Comparison of ENCODE assay signal across 9 mouse cellular contexts in genomic region chr14:40957607-40958006, GRCm38 (mm10). TPM values are rescaled to one million over a fixed set of nuclear protein-coding genes. Genes with fewer than 3 reads are reported as not detected.
A peak's percentile ranks its signal among the peaks of the same experiment; 100 is the strongest.
DNase-seq lines count a peak whose midpoint lies in the region; ATAC-seq and TF ChIP-seq lines count a peak whose summit lies in the region.
"Had no signal": no experiment of that assay in that cellular context is flagged by ENCODE, and none has a peak within 500 bp of the region (broad histone marks: within the 10 kb centered on the region; RNA-seq: fewer than 3 reads in every experiment).

No protein-coding gene starts in this region.

- H3K27ac ChIP-seq in gastrocnemius, adult 2 months: peak overlapping the region; percentile 85
- H3K27ac ChIP-seq in neural tube, embryonic 11.5 days (ENCODE audit: low read depth, low read length): peak overlapping the region; percentile 99
- H3K27ac ChIP-seq in limb, embryonic 12.5 days: peak overlapping the region; percentile 64
- peak overlapping the region; percentile 90 for H3K27ac ChIP-seq in stomach, embryonic 15.5 days

- no peak overlapping the region for H3K4me3 ChIP-seq in gastrocnemius, adult 2 months
- H3K4me3 ChIP-seq in neural tube, embryonic 11.5 days (ENCODE audit: low read depth, low read length): no peak overlapping the region
- no peak overlapping the region for H3K4me3 ChIP-seq in limb, embryonic 12.5 days (replicated peaks)
- H3K4me3 ChIP-seq in stomach, embryonic 15.5 days (replicated peaks): no peak overlapping the region

- H3K4me2 ChIP-seq in neural tube, embryonic 11.5 days (ENCODE audit: low read depth): no peak overlapping the region
- no peak overlapping the region for H3K4me2 ChIP-seq in limb, embryonic 12.5 days
- peak overlapping the region; percentile 17 for H3K4me2 ChIP-seq in stomach, embryonic 15.5 days

- H3K27me3 ChIP-seq in neural tube, embryonic 11.5 days (ENCODE audit: control insufficient read depth, insufficient read depth, low read length): no peaks in the 10 kb centered on the region
- no peaks in the 10 kb centered on the region for H3K27me3 ChIP-seq in limb, embryonic 12.5 days
- H3K27me3 ChIP-seq in stomach, embryonic 15.5 days (replicated peaks): no peaks in the 10 kb centered on the region

- no peak for DNase-seq in gastrocnemius, adult 2 months
- DNase-seq in gastrocnemius, postnatal 25 days: no peak
- DNase-seq in neural tube, embryonic 11.5 days (ENCODE audit: low spot score): peak; percentile 26
- DNase-seq in neural tube, embryonic 10.5 days (ENCODE audit: extremely low spot score, low spot score): no peak
- no peak for DNase-seq in spleen, postnatal 4 days (ENCODE audit: low spot score in 2 of 2)
- DNase-seq in frontal cortex, postnatal 25 days (ENCODE audit: low spot score in 2 of 2): no peak
- DNase-seq: B cell, adult 2 months had no signal

- H3K9me3 ChIP-seq in neural tube, embryonic 11.5 days (ENCODE audit: control insufficient read depth, low read length): no peaks in the 10 kb centered on the region
- H3K9me3 ChIP-seq in limb, embryonic 12.5 days: no peaks in the 10 kb centered on the region
- H3K9me3 ChIP-seq in stomach, embryonic 15.5 days: no peaks in the 10 kb centered on the region

- TF ChIP-seq CTCF in gastrocnemius, adult 2 months (IDR thresholded peaks at IDR 0.05): no peak

- H3K9ac ChIP-seq in neural tube, embryonic 11.5 days (ENCODE audit: low read length): no peak overlapping the region
- no peak overlapping the region for H3K9ac ChIP-seq in limb, embryonic 12.5 days (replicated peaks)
- H3K9ac ChIP-seq in stomach, embryonic 15.5 days: no peak overlapping the region

- no peak for ATAC-seq in neural tube, embryonic 11.5 days (ENCODE audit: insufficient read depth, low FRiP score, low TSS enrichment)
- no peak for ATAC-seq in limb, embryonic 12.5 days (ENCODE audit: insufficient number of reproducible peaks, insufficient read depth, low FRiP score, low TSS enrichment, low read depth)
- no peak for ATAC-seq in stomach, embryonic 15.5 days (ENCODE audit: insufficient read depth, low FRiP score, low read depth)

- 45% methylated on average over 3 of the region's 3 CpGs for whole genome bisulfite sequencing in neural tube, embryonic 11.5 days
- 53% methylated on average over 3 of the region's 3 CpGs for WGBS in limb, embryonic 12.5 days
- 43% methylated on average over 3 of the region's 3 CpGs for WGBS in stomach, embryonic 15.5 days

- intact Hi-C loops in gastrocnemius, adult 2 months (cut with DNase I): no loop called here

- H3K4me1 ChIP-seq in neural tube, embryonic 11.5 days (ENCODE audit: control insufficient read depth, insufficient read depth, low read length): peaks cover 77% of the 10 kb centered on the region
- peaks cover 79% of the 10 kb centered on the region for H3K4me1 ChIP-seq in limb, embryonic 12.5 days (replicated peaks)
- H3K4me1 ChIP-seq in stomach, embryonic 15.5 days: peaks cover 68% of the 10 kb centered on the region

- no peaks in the 10 kb centered on the region for H3K36me3 ChIP-seq in neural tube, embryonic 11.5 days (ENCODE audit: control insufficient read depth, insufficient read depth, low read length)
- H3K36me3 ChIP-seq in limb, embryonic 12.5 days: no peaks in the 10 kb centered on the region
- no peaks in the 10 kb centered on the region for H3K36me3 ChIP-seq in stomach, embryonic 15.5 days

RNA-seq across cellular contexts. Expression of gene Tspan14, which starts 9.0 kb away (rescaled TPM):
- 10 to 100 TPM; 11.0 to 16.8 TPM for total RNA-seq in gastrocnemius, adult 2 months (2021)
- 10 to 100 TPM; 10.4 to 12.3 TPM for total RNA-seq in gastrocnemius, postnatal 25 days (2021)
- polyA plus RNA-seq in neural tube, embryonic 11.5 days (2014; fragmentation: Nextera tagmentation; extraction: Ambion mirVana): 118 and 125 TPM in 2 replicates
- 68.4 and 70.1 TPM in 2 replicates for polyA plus RNA-seq in limb, embryonic 12.5 days (2016; fragmentation: Nextera tagmentation; extraction: Ambion mirVana)
- polyA plus RNA-seq in stomach, embryonic 15.5 days (2015; fragmentation: Nextera tagmentation; extraction: Ambion mirVana): 67.5 and 72.3 TPM in 2 replicates

RNA-seq across cellular contexts. Expression of gene Fam213a, which starts 56.0 kb away (rescaled TPM):
- 10 to 100 TPM; 21.9 to 28.6 TPM for total RNA-seq in gastrocnemius, adult 2 months (2021)
- 10 to 100 TPM; 15.6 to 18.9 TPM for total RNA-seq in gastrocnemius, postnatal 25 days (2021)
- 48.5 and 48.8 TPM in 2 replicates for polyA plus RNA-seq in neural tube, embryonic 11.5 days (2014; fragmentation: Nextera tagmentation; extraction: Ambion mirVana)
- 35.3 and 39.4 TPM in 2 replicates for polyA plus RNA-seq in limb, embryonic 12.5 days (2016; fragmentation: Nextera tagmentation; extraction: Ambion mirVana)
- 40.2 and 43.5 TPM in 2 replicates for polyA plus RNA-seq in stomach, embryonic 15.5 days (2015; fragmentation: Nextera tagmentation; extraction: Ambion mirVana)
